Mouse (Mus musculus): ENCODE data around the gene Mink1. TPM values are rescaled to one million over a fixed set of nuclear protein-coding genes. Genes with fewer than 3 reads are reported as not detected.

Mink1 gene
- polyA plus RNA-seq, 1 experiment, result 151 TPM

- Histone ChIP-seq H3K36me3 (ENCODE audit: control insufficient read depth, insufficient read depth, low read length) (no peaks in the 10 kb centered on the region), H3K4me3 (ENCODE audit: control insufficient read depth, insufficient read depth, low read length) (no peak overlapping the region), H3K4me1 (replicated peaks; ENCODE audit: control insufficient read depth, insufficient read depth, low read length) (peaks cover 4% of the 10 kb centered on the region; the same call in 1 of the 2 replicates), H3K27ac (ENCODE audit: control insufficient read depth, insufficient read depth, low read length) (no peak overlapping the region), H3K27me3 (ENCODE audit: control insufficient read depth, insufficient read depth, low read length) (no peaks in the 10 kb centered on the region; the same call in 1 of the 2 replicates)
- DNase-seq, result no peak
- WGBS, result 80% methylated on average over 5 of the region's 5 CpGs
- TF ChIP-seq CTCF (IDR thresholded peaks at IDR 0.05; ENCODE audit: borderline replicate concordance, control insufficient read depth, extremely low read depth, insufficient read depth, low read length, poor library complexity) (no peak), POLR2A (IDR thresholded peaks at IDR 0.05; ENCODE audit: control insufficient read depth, extremely low read depth, insufficient read depth, low read length, poor library complexity) (no peak)
Measured at GRCm38 (mm10) chr11:70541415-70541814, 21.3 kb upstream of the Mink1 start.

GRCm38 (mm10) chr11:70544496-70544895, 18.2 kb upstream of the Mink1 start:
- WGBS, result 65% methylated on average over 7 of the region's 7 CpGs
- H3K36me3 ChIP-seq (ENCODE audit: control insufficient read depth, insufficient read depth, low read length), result no peaks in the 10 kb centered on the region
- H3K27me3 ChIP-seq (ENCODE audit: control insufficient read depth, insufficient read depth, low read length), result no peaks in the 10 kb centered on the region
- H3K27ac ChIP-seq (ENCODE audit: control insufficient read depth, insufficient read depth, low read length), result no peak overlapping the region
- no peak for DNase-seq
- H3K4me3 ChIP-seq (ENCODE audit: control insufficient read depth, insufficient read depth, low read length), result no peak overlapping the region
- 0 out of 2 replicates have a peak, but pooled peaks cover 4% of the 10 kb centered on the region for H3K4me1 ChIP-seq (replicated peaks; ENCODE audit: control insufficient read depth, insufficient read depth, low read length)
- TF ChIP-seq CTCF (IDR thresholded peaks at IDR 0.05; ENCODE audit: borderline replicate concordance, control insufficient read depth, extremely low read depth, insufficient read depth, low read length, poor library complexity) (no peak), POLR2A (IDR thresholded peaks at IDR 0.05; ENCODE audit: control insufficient read depth, extremely low read depth, insufficient read depth, low read length, poor library complexity) (no peak)

GRCm38 (mm10) chr11:70551526-70551925, 11.2 kb upstream of the Mink1 start:
- TF ChIP-seq CTCF (IDR thresholded peaks at IDR 0.05; ENCODE audit: borderline replicate concordance, control insufficient read depth, extremely low read depth, insufficient read depth, low read length, poor library complexity) (no peak), POLR2A (IDR thresholded peaks at IDR 0.05; ENCODE audit: control insufficient read depth, extremely low read depth, insufficient read depth, low read length, poor library complexity) (no peak)
- 95% methylated on average over 8 of the region's 8 CpGs for WGBS

GRCm38 (mm10) chr11:70553940-70554339, 8.7 kb upstream of the Mink1 start:
- Histone ChIP-seq H3K27me3 (ENCODE audit: control insufficient read depth, insufficient read depth, low read length) (no peaks in the 10 kb centered on the region), H3K36me3 (ENCODE audit: control insufficient read depth, insufficient read depth, low read length) (no peaks in the 10 kb centered on the region), H3K4me1 (replicated peaks; ENCODE audit: control insufficient read depth, insufficient read depth, low read length) (no peaks in the 10 kb centered on the region), H3K27ac (ENCODE audit: control insufficient read depth, insufficient read depth, low read length) (no peak overlapping the region), H3K4me3 (ENCODE audit: control insufficient read depth, insufficient read depth, low read length) (no peak overlapping the region)
- DNase-seq, result no peak
- 85% methylated on average over 7 of the region's 7 CpGs for WGBS
- TF ChIP-seq CTCF (IDR thresholded peaks at IDR 0.05; ENCODE audit: borderline replicate concordance, control insufficient read depth, extremely low read depth, insufficient read depth, low read length, poor library complexity) (no peak), POLR2A (IDR thresholded peaks at IDR 0.05; ENCODE audit: control insufficient read depth, extremely low read depth, insufficient read depth, low read length, poor library complexity) (no peak)

More at GRCm38 (mm10) chr11:70551526-70551925, 11.2 kb upstream of the Mink1 start:
- H3K4me3 ChIP-seq (ENCODE audit: control insufficient read depth, insufficient read depth, low read length), result no peak overlapping the region
- no peak for DNase-seq
- H3K4me1 ChIP-seq (replicated peaks; ENCODE audit: control insufficient read depth, insufficient read depth, low read length), result no peaks in the 10 kb centered on the region
- no peaks in the 10 kb centered on the region for H3K27me3 ChIP-seq (ENCODE audit: control insufficient read depth, insufficient read depth, low read length)
- H3K36me3 ChIP-seq (ENCODE audit: control insufficient read depth, insufficient read depth, low read length), result no peaks in the 10 kb centered on the region
- no peak overlapping the region for H3K27ac ChIP-seq (ENCODE audit: control insufficient read depth, insufficient read depth, low read length)

- Histone ChIP-seq H3K27me3 (ENCODE audit: control insufficient read depth, insufficient read depth, low read length) (no peaks in the 10 kb centered on the region), H3K27ac (ENCODE audit: control insufficient read depth, insufficient read depth, low read length) (no peak overlapping the region), H3K4me1 (replicated peaks; ENCODE audit: control insufficient read depth, insufficient read depth, low read length) (peaks cover 4% of the 10 kb centered on the region), H3K4me3 (ENCODE audit: control insufficient read depth, insufficient read depth, low read length) (no peak overlapping the region), H3K36me3 (ENCODE audit: control insufficient read depth, insufficient read depth, low read length) (no peaks in the 10 kb centered on the region)
- WGBS, result 92% methylated on average over 9 of the region's 9 CpGs
- DNase-seq, result no peak
- no peak for TF ChIP-seq POLR2A (IDR thresholded peaks at IDR 0.05; ENCODE audit: control insufficient read depth, extremely low read depth, insufficient read depth, low read length, poor library complexity)
- TF ChIP-seq CTCF (IDR thresholded peaks at IDR 0.05; ENCODE audit: borderline replicate concordance, control insufficient read depth, extremely low read depth, insufficient read depth, low read length, poor library complexity), result no peak
Measured at GRCm38 (mm10) chr11:70557545-70557944, 5.1 kb upstream of the Mink1 start.

GRCm38 (mm10) chr11:70561937-70562286, 769 bp upstream of the Mink1 start:
- TF ChIP-seq CTCF (IDR thresholded peaks at IDR 0.05; ENCODE audit: borderline replicate concordance, control insufficient read depth, extremely low read depth, insufficient read depth, low read length, poor library complexity) (no peak), POLR2A (IDR thresholded peaks at IDR 0.05; ENCODE audit: control insufficient read depth, extremely low read depth, insufficient read depth, low read length, poor library complexity) (no peak)
- Histone ChIP-seq H3K36me3 (ENCODE audit: control insufficient read depth, insufficient read depth, low read length) (no peaks in the 10 kb centered on the region), H3K27ac (ENCODE audit: control insufficient read depth, insufficient read depth, low read length) (no peak overlapping the region), H3K4me1 (replicated peaks; ENCODE audit: control insufficient read depth, insufficient read depth, low read length) (peaks cover 10% of the 10 kb centered on the region), H3K4me3 (ENCODE audit: control insufficient read depth, insufficient read depth, low read length) (no peak overlapping the region), H3K27me3 (ENCODE audit: control insufficient read depth, insufficient read depth, low read length) (no peaks in the 10 kb centered on the region)
- DNase-seq, result no peak
- WGBS, result 14% methylated on average over 2 of the region's 2 CpGs

- DNase-seq, result no peak
- under 1% methylated on average over 30 of the region's 31 CpGs for WGBS
- Histone ChIP-seq H3K27ac (ENCODE audit: control insufficient read depth, insufficient read depth, low read length) (peak overlapping the region; percentile 58; the same call in 1 of the 2 replicates), H3K36me3 (ENCODE audit: control insufficient read depth, insufficient read depth, low read length) (no peaks in the 10 kb centered on the region), H3K4me1 (replicated peaks; ENCODE audit: control insufficient read depth, insufficient read depth, low read length) (peaks cover 10% of the 10 kb centered on the region), H3K27me3 (ENCODE audit: control insufficient read depth, insufficient read depth, low read length) (no peaks in the 10 kb centered on the region), H3K4me3 (ENCODE audit: control insufficient read depth, insufficient read depth, low read length) (peak overlapping the region; percentile 80)
- no peak for TF ChIP-seq POLR2A (IDR thresholded peaks at IDR 0.05; ENCODE audit: control insufficient read depth, extremely low read depth, insufficient read depth, low read length, poor library complexity)
- TF ChIP-seq CTCF (IDR thresholded peaks at IDR 0.05; ENCODE audit: borderline replicate concordance, control insufficient read depth, extremely low read depth, insufficient read depth, low read length, poor library complexity), result no peak
Measured at GRCm38 (mm10) chr11:70562995-70563469, 351 bp downstream of the Mink1 start.

All from thymus, adult 2 months (tissue).